Mouse (Mus musculus) stomach, embryonic 14.5 days (tissue): ENCODE data around the gene Olfr523. TPM values are rescaled to one million over a fixed set of nuclear protein-coding genes. Genes with fewer than 3 reads are reported as not detected.

Experiments used
- ATAC-seq: fragments of 200-750 bp; cut with Nextera tagmentation; 2 replicates; pipeline ENCODE4 v1.8.0; 2017; ENCODE audit warnings: low read depth, moderate TSS enrichment; ENCODE audit not compliant: insufficient number of reproducible peaks, insufficient read depth, low FRiP score
- H3K27ac ChIP-seq: fragments of 300-500 bp; sonication (generic); 2 replicates; pipeline ENCODE4 v1.5.1; 2014; ENCODE audit warnings: mild to moderate bottlenecking, low read length, moderate library complexity, mixed read lengths
- H3K27me3 ChIP-seq: fragments of 300-500 bp; sonication (generic); 2 replicates; pipeline ENCODE4 v1.6.1; 2014; ENCODE audit warnings: low read length, control low read depth, mixed read lengths; ENCODE audit not compliant: control insufficient read depth, insufficient read depth
- H3K36me3 ChIP-seq: fragments of 300-500 bp; sonication (generic); 2 replicates; pipeline ENCODE4 v1.6.1; 2014; ENCODE audit warnings: mild to moderate bottlenecking, control low read depth, low read length, moderate library complexity, mixed read lengths; ENCODE audit not compliant: control insufficient read depth, insufficient read depth
- H3K4me1 ChIP-seq: fragments of 300-500 bp; sonication (generic); 2 replicates; pipeline ENCODE4 v1.6.1; 2014; ENCODE audit warnings: low read length, control low read depth, mixed read lengths; ENCODE audit not compliant: control insufficient read depth, insufficient read depth
- H3K4me2 ChIP-seq: fragments of 300-500 bp; sonication (generic); replicated peaks from 2 replicates; pipeline ENCODE4 v1.6.1; 2014; ENCODE audit warnings: low read depth, low read length, control low read depth
- H3K4me3 ChIP-seq: fragments of 300-500 bp; sonication (generic); 2 replicates; pipeline ENCODE4 v1.5.1; 2014; ENCODE audit warnings: low read depth, low read length, control low read depth
- H3K9ac ChIP-seq: fragments of 300-500 bp; sonication (generic); replicated peaks from 2 replicates; pipeline ENCODE4 v1.6.1; 2014; ENCODE audit warnings: low read depth, mild to moderate bottlenecking, control low read depth, low read length, moderate library complexity, mixed read lengths
- H3K9me3 ChIP-seq: fragments of 300-500 bp; sonication (generic); 2 replicates; pipeline ENCODE4 v1.6.1; 2016; ENCODE audit warnings: low read depth, low read length, control low read depth; ENCODE audit not compliant: control insufficient read depth
- WGBS: fragments of 180-500 bp; shearing (Covaris S2); extraction: QIAGEN DNeasy Blood & Tissue Kit; methylation state at CpG from one replicate; pipeline ENCODE4 v1.1.7; 2014; 5-methylcytosine and 5-hydroxymethylcytosine counted together
- polyA plus RNA-seq: library from polyadenylated mRNA; unstranded; fragments of >200 nt; fragmentation: Nextera tagmentation; extraction: Ambion mirVana; gene quantifications from 2 replicates; pipeline ENCODE4 v1.2.1, GENCODE M21; 2014

Gene Olfr523
- polyA plus RNA-seq, 1 experiment from 2014 or later = not detected

DNA sequence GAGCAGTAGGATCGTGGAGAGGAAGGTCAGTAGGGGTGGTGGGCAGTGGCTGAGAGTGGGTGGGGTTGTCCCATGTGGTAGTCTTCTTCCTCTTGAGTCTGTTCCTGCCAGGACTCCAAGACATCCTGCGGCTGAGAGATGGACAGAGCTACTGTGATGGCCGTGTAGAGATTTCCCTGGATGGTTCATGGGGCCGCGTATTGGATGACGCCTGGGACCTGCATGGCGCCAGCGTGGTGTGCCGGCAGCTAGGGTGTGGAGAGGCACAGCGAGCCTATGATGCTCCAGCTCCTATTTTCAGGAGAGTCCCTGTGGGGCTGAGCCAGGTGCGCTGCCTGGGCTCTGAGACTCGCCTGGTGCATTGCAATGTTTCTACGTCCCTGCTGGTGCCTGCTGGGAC lies 51.2 kb downstream of the Olfr523 start:
- Histone ChIP-seq H3K9ac (no peak overlapping the region), H3K36me3 (no peaks in the 10 kb centered on the region), H3K4me2 (no peak overlapping the region), H3K4me1 (no peaks in the 10 kb centered on the region), H3K27me3 (no peaks in the 10 kb centered on the region), H3K4me3 (no peak overlapping the region), H3K27ac (no peak overlapping the region), H3K9me3 (no peaks in the 10 kb centered on the region)
- WGBS = 83% methylated on average over 13 of the region's 13 CpGs
- ATAC-seq = no peak

Other genes with a start within 250 kb of the Olfr523 start
- not detected in 2 replicates for gene Utf1, start 229.4 kb upstream of the Olfr523 start, polyA plus RNA-seq
- 0.28 and 0.49 TPM in 2 replicates for gene 6430531B16Rik, start 194.5 kb upstream of the Olfr523 start, polyA plus RNA-seq
- 2.4 and 2.8 TPM in 2 replicates for gene Adam8, start 180.7 kb upstream of the Olfr523 start, polyA plus RNA-seq
- gene Zfp511, start 136.8 kb upstream of the Olfr523 start, polyA plus RNA-seq = 40.6 and 43.5 TPM in 2 replicates
- 59.3 and 60.3 TPM in 2 replicates for gene Tubgcp2, start 136.5 kb upstream of the Olfr523 start, polyA plus RNA-seq
- not detected in 2 replicates for gene Msx3, start 124.1 kb upstream of the Olfr523 start, polyA plus RNA-seq
- 3.8 and 3.9 TPM in 2 replicates for gene Caly, start 90.7 kb upstream of the Olfr523 start, polyA plus RNA-seq
- gene Prap1, start 79.8 kb upstream of the Olfr523 start, polyA plus RNA-seq = 12.5 and 24.2 TPM in 2 replicates
- 28.6 and 29.6 TPM in 2 replicates for gene Fuom, start 70.8 kb upstream of the Olfr523 start, polyA plus RNA-seq
- 29.8 and 33.4 TPM in 2 replicates for gene Paox, start 57.4 kb upstream of the Olfr523 start, polyA plus RNA-seq
- 158 and 171 TPM in 2 replicates for gene Echs1, start 56.7 kb upstream of the Olfr523 start, polyA plus RNA-seq
- 27.0 and 28.3 TPM in 2 replicates for gene Mtg1, start 35.7 kb upstream of the Olfr523 start, polyA plus RNA-seq
- 0.54 and 0.78 TPM in 2 replicates for gene Sprn, start 18.3 kb upstream of the Olfr523 start, polyA plus RNA-seq
- not detected in 2 replicates for gene Olfr522, start 8.5 kb upstream of the Olfr523 start, polyA plus RNA-seq
- gene Olfr524, start 32.7 kb downstream of the Olfr523 start, polyA plus RNA-seq = not detected in 2 replicates
- gene Cd163l1, start 45.0 kb downstream of the Olfr523 start, polyA plus RNA-seq = 0.10 TPM in 1 of 2 replicates, not detected in the other
- gene 5830411N06Rik, start 74.1 kb downstream of the Olfr523 start, polyA plus RNA-seq = not detected in 2 replicates
- gene Olfr525, start 147.6 kb downstream of the Olfr523 start, polyA plus RNA-seq = not detected in 2 replicates
- not detected in 2 replicates for gene Olfr527, start 160.8 kb downstream of the Olfr523 start, polyA plus RNA-seq
- not detected in 2 replicates for gene Olfr60, start 188.5 kb downstream of the Olfr523 start, polyA plus RNA-seq
- gene Olfr530, start 203.1 kb downstream of the Olfr523 start, polyA plus RNA-seq = not detected in 2 replicates
- gene Olfr531, start 229.7 kb downstream of the Olfr523 start, polyA plus RNA-seq = not detected in 2 replicates
- not detected in 2 replicates for gene Olfr532, start 248.4 kb downstream of the Olfr523 start, polyA plus RNA-seq